Mouse (Mus musculus): ENCODE data around the gene Ndufa10.
"Not testable (repeated sequence)": the region's sequence is repeated elsewhere in the genome, so short reads cannot be mapped to it uniquely, and the experiment has no call there.

Ndufa10 gene

GRCm38 (mm10) chr1:92473165-92474041 is at the start of gene Ndufa10:
Ndufa10 (minus strand) TSS chr1:92473860.
- DNase-seq (ENCODE audit: low spot score) = peak; percentile 92

- DNase-seq (ENCODE audit: low spot score) = no peak
Observed at GRCm38 (mm10) chr1:92521376-92521775, 47.7 kb upstream of the Ndufa10 start.

GRCm38 (mm10) chr1:92519046-92519445 is 45.4 kb upstream of the Ndufa10 start:
- no peak for DNase-seq (ENCODE audit: low spot score)

GRCm38 (mm10) chr1:92518561-92518960 is 44.9 kb upstream of the Ndufa10 start, which contains the start of gene Olfr1414:
Olfr1414 (minus strand) TSS chr1:92518661.
- no peak for DNase-seq (ENCODE audit: low spot score)

GRCm38 (mm10) chr1:92515390-92515789 is 41.7 kb upstream of the Ndufa10 start:
- no peak for DNase-seq (ENCODE audit: low spot score)

GRCm38 (mm10) chr1:92511646-92512045 is 38.0 kb upstream of the Ndufa10 start:
- not testable (repeated sequence) for DNase-seq (ENCODE audit: low spot score)

GRCm38 (mm10) chr1:92496001-92496400 is 22.3 kb upstream of the Ndufa10 start, which contains the start of gene Olfr1415:
Olfr1415 (minus strand) TSS chr1:92496101.
- no peak for DNase-seq (ENCODE audit: low spot score)

- DNase-seq (ENCODE audit: low spot score) = no peak
Observed at GRCm38 (mm10) chr1:92485013-92485412, 11.4 kb upstream of the Ndufa10 start, which contains the start of gene Olfr1416. Olfr1416 (minus strand) TSS chr1:92485113.

GRCm38 (mm10) chr1:92474066-92474578 is 462 bp upstream of the Ndufa10 start:
- DNase-seq (ENCODE audit: low spot score) = no peak

GRCm38 (mm10) chr1:92468891-92469290 is 4.8 kb downstream of the Ndufa10 start:
- peak; percentile 65 for DNase-seq (ENCODE audit: low spot score)

- no peak for DNase-seq (ENCODE audit: low spot score)
Observed at GRCm38 (mm10) chr1:92458416-92458815, 15.2 kb downstream of the Ndufa10 start.

GRCm38 (mm10) chr1:92457758-92458157 is 15.9 kb downstream of the Ndufa10 start:
- DNase-seq (ENCODE audit: low spot score) = no peak

- DNase-seq (ENCODE audit: low spot score) = no peak
Observed at GRCm38 (mm10) chr1:92453751-92454445, 19.8 kb downstream of the Ndufa10 start.

GRCm38 (mm10) chr1:92448293-92448692 is 25.4 kb downstream of the Ndufa10 start:
- DNase-seq (ENCODE audit: low spot score) = no peak

- DNase-seq (ENCODE audit: low spot score) = no peak
Observed at GRCm38 (mm10) chr1:92441453-92442063, 32.1 kb downstream of the Ndufa10 start.

- no peak for DNase-seq (ENCODE audit: low spot score)
Observed at GRCm38 (mm10) chr1:92440066-92440750, 33.5 kb downstream of the Ndufa10 start.

GRCm38 (mm10) chr1:92437678-92438271 is 35.9 kb downstream of the Ndufa10 start:
- DNase-seq (ENCODE audit: low spot score) = no peak

GRCm38 (mm10) chr1:92436831-92437321 is 36.8 kb downstream of the Ndufa10 start:
- no peak for DNase-seq (ENCODE audit: low spot score)

GRCm38 (mm10) chr1:92434986-92435385 is 38.7 kb downstream of the Ndufa10 start:
- DNase-seq (ENCODE audit: low spot score) = no peak

GRCm38 (mm10) chr1:92432791-92433190 is 40.9 kb downstream of the Ndufa10 start:
- DNase-seq (ENCODE audit: low spot score) = no peak

GRCm38 (mm10) chr1:92432098-92432497 is 41.6 kb downstream of the Ndufa10 start:
- DNase-seq (ENCODE audit: low spot score) = no peak

All from T-cell, adult 2 months (primary cell).